Mouse (Mus musculus) lung, postnatal 25 days (tissue): ENCODE data around the gene Gm10912.
A peak's percentile ranks its signal among the peaks of the same experiment; 100 is the strongest.
"Not testable (repeated sequence)": the region's sequence is repeated elsewhere in the genome, so short reads cannot be mapped to it uniquely, and the experiment has no call there.

Experiments used
- DNase-seq: peaks from one replicate; pipeline ENCODE4 v3.0.0; 2022; ENCODE audit warnings: low spot score

Gm10912 gene

DNA sequence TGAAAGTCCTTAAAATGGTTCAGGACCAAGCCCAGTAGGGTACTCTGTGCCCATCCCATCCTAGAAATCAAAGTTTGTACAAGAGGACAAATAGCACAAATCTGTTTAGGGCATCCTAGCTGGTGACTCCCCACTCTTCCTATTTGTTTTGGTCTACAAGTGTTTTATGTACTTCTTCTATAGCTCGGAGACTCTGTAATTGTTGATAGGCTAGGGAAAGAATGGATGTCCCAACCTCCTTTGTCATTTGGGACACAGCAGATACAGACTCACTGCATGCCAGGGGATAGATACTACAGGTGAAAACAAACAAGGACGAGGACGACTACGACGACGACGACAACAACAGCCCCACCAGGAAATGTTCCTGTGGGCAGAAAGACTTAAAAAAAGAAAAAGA is 2.8 kb downstream of the Gm10912 start, which contains the start of gene Gm10799:
Gene Gm10799 (minus strand): TSS at position 101 of the 400 bp plus-strand sequence.
- DNase-seq: not testable (repeated sequence)

DNA sequence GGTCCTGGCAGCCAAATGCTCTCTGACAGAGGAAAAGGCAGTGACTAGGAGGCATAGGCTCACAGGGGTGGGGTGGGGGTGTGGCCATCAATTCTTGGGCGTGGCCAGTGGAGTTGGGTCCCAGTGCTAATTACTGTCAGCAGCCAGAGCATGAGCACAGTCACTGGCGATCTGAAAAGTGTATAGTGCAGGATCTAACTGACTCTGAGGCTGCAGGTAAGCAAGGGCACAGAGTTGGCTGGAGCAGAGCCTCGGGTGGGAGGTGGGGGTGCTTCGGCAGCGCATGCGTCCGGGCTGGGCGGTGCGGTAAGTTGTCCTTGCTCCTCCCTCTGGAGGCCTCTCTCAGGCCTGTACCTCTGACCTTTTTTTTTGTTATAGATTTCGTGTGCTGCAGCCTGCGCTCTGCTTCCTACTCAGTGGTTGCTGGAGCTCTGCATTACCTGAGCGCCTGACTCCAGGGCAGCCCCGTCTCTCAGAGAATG is 4.1 kb downstream of the Gm10912 start, which contains the start of gene Cd59b:
Gene Cd59b (plus strand): TSS at position 146 of the 482 bp plus-strand sequence.
- DNase-seq: peak; percentile 37

DNA sequence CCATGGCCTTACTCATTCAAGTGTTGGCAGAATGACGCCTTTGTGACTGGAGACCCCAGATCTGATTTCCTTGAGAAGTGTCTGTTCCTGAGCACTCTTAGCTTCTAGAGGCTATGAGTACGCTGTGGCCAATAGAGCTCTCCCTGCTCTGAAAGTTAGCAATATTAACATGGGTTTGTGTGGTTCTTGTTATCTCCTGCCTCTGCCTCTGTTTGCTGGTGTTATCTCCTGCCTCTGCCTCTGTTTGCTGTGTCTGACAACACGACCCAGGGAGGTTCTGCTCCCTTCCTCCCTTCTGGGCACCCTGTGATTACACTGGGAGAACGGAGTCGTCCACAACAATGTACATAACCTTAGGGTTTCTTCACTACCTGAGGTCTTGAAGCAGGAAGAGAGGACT is 12.7 kb downstream of the Gm10912 start:
- not testable (repeated sequence) for DNase-seq

DNA sequence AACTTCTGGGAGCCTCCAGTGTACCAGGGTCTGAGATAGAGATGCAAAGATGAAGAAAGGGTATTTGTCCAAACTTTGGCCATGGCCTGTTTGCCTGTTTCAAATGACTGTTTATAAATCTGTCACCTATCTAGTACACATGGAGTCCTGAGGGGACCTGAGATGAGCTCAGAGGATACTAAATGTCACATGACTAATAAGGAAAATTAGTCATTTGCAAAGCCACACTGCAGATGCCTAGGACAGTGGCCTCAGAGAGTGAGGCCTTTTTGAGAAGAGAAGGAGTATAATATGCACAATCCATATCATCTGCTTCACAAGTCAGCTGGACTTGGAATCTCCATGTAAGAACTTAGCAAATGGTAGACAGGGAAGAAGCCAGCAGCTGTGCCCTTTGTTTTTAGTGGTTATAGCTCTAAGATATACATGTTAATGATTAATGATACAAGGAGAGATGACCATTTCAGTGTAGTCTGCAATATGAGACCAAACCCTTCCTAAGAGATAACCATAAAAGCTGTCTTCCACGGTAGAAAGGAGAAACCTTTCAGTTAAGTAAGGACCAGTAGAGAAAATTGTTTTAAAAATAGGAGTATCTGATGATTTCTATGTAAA is 15.9 kb downstream of the Gm10912 start:
- DNase-seq: not testable (repeated sequence)

DNA sequence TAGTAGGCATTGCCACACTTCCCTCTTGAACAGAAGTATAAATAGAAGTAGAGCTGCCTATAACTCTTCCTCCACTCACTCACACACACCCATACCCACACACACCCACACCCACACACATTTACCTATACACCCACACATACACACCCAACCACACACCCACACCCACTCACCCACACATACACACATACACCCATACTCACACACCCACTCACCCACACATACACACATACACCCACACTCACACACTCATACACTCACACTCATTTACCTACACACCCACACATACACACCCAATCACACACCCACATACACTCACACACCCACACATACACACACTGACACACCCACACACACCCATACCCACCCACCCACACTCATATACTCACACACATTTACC is 16.8 kb downstream of the Gm10912 start:
- DNase-seq: no peak

DNA sequence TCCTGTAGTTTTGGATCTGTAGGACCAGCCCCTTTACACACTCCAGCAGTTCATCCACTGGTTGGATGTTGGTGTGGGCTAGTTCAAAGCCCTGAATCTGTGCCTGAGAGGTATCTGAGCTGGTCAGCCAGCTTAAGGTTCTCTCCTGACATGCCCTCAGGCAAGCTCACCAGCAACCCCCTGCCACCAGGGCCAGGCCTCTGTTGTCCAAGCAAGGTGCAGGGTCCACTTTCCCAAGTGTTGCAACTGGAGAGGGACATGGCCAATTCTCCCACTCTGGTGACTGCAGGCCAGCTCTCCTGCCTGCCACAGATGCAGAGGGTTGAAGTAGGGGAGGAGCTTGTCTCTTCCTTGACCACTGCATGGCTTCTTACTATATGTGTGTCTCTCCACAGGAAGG is 18.4 kb downstream of the Gm10912 start:
- DNase-seq: not testable (repeated sequence)

DNA sequence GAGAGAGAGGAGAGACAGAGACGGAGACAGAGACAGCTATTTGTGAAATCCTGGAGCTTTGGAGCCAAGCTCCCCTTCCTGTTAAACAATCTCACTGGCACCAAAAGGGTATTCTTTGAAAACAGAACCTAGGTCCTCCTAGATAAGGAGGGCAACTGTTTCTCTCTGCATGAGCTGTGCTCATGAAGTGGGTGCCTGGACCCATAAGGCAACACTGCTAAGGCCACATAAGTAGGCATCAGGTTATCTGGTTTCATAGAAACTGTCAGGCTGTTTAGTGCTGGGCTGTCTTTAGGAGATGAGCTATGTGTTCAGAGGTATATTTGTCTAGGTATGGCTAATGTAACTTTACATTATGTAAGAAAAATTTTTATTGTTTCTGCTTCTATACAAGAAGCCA is 21.9 kb downstream of the Gm10912 start:
- not testable (repeated sequence) for DNase-seq

DNA sequence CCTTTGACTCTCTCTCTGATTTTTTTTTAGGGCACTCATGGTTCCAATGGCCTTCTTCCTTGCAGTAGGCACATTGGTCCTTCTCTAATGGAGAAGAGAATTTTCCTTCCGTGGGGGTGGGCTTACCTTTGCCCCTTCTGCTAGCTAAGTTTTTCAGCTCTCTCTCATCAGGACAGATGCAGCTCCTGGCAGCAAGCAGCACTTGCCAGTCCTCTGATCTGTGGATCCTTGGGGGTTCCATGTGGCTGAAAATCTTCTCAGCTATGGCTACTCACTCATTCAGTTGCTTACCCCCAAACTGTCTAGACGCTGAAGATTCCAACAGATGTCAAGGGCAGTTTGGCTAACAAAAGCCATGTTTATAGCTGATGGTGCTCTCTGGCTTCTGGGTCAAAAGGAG is 27.7 kb downstream of the Gm10912 start:
- no peak for DNase-seq

DNA sequence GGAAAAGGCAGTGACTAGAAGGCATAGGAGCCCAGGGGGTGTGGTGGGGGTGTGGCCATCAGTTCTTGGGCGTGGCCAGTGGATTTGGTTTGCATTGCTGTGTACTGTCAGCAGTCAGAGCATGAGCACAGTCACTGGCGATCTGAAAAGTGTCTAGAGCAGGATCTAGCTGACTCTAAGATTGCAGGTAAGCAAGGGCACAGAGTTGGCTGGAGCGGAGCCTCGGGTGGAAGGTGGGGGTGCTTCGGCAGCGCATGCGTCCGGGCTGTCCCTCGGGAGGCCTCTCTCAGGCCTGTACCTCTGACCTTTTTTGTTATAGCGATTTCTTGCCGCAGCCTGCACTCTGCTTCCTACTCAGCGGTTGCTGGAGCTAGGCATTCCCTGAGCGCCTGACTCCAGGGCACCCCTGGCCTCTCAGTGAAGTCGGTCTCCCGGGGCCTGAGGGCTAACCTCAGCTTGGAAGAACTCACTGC is 30.2 kb downstream of the Gm10912 start, which contains the start of gene Cd59a:
Gene Cd59a (plus strand): TSS at position 61 of the 473 bp plus-strand sequence.
- peak; percentile 85 for DNase-seq

DNA sequence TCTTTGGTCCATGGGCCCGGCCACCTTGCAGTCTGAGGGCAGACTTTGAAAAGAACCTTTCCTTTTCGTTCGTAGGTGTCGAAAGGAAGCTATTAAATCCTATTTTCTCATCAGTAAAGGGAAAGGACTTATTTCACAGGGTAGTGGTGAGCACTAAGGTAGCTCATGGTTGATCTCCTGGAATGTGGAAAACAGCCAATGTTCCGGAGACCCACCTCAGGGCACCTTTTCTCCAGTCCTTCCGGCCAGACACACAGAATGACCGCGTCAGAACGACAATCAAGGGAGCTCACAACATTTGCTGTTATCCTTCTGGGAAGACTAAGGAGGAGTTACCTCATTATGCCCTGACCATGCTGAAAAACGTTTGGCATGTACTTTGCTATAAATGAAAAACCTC is 30.6 kb downstream of the Gm10912 start:
- DNase-seq: no peak

DNA sequence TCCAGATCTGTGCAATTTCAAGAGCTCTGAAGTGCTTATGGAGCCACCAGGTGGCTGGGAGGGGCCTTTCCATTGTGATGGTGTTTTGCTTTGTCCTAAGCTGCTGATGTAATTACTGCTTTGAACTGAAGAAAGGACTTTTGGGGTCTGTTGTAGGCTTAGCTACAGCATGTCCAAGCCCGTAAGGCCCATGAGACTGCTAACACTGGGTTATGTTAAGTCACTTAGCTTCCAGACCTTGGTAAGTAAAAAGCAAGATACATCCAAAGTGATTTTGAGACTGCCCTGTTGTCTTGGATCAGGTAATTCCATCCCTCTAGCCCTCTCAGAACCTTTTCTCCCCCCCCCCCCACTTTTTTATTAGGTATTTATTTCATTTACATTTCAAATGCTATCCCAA is 31.2 kb downstream of the Gm10912 start:
- DNase-seq: not testable (repeated sequence)

DNA sequence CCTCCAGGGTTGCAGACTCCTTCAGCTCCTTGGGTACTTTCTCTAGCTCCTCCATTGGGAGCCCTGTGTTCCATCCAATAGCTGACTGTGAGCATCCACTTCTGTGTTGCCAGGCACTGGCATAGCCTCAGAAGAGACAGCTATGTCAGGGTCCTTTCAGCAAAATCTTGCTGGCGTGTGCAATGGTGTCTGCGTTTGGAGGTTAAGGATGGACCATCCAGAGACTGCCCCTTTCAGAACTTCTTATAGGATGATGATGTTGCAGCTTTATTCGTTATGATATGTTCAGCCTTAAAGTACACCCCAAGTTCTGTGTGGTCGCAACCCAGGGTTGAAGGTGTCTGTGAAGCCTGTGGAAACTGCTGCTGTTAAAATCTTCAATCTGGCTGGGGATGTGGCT is 31.8 kb downstream of the Gm10912 start:
- not testable (repeated sequence) for DNase-seq

DNA sequence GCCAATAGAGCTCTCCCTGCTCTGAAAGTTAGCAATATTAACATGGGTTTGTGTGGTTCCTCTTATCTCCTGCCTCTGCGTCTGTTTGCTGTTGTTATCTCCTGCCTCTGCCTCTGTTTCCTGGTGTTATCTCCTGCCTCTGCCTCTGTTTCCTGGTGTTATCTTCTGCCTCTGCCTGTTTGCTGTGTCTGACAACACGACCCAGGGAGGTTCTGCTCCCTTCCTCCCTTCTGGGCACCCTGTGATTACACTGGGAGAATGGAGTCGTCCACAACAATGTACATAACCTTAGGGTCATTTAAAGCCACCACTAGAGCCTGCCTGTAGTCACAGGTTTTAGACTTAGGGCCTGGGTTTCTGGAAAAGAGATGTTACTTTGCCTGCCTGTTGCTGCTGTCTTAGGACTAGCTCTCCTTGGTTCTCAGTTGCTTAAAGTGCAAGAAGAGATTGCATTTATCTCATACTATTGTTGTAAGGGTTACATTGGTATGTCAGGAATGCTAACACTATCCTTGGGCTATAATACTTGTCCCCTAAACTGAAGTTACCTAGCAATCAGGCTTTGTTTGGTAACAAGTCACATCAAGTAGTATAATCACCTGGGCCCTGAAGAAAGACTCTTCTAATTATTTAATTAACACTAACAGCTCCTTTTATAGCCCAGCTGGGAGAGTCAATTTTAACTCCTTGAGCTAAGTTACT is 33.1 kb downstream of the Gm10912 start:
- DNase-seq: no peak

DNA sequence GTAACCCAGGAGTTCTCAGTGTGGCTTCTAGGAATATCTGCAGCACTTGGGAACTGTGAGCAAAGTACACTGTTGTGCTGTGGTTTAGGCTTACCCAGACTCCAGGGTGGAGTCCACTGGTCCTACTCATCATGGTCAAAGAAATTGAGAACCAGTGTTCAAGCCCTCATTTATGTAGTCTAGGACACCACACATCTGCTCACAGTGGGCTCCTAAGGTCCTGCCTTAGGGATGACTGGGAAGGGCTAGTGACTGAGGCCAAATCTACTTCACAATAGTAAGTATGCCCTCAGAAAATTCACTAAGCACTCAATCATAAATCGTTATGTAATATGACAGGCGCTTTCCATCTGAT is 33.6 kb downstream of the Gm10912 start:
- no peak for DNase-seq

DNA sequence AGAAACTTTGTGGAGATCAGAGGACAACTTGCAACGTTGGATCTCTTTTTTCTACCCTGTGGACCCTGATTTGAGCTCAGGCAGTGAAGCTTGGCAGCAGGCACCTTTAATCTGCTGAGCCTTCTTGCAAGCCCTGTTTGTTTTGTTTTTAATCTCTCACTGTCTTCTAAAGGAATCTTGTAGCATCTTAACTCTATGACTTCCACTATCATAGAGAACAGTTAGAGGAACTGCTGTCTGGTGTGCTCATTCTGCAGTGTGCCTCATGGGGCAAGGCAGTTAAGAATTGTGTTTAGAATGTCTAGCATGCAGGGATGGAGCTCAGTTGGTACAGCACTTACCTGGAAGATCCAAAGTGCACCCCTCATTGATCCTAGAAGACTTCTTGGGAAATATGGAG is 34.3 kb downstream of the Gm10912 start:
- no peak for DNase-seq

DNA sequence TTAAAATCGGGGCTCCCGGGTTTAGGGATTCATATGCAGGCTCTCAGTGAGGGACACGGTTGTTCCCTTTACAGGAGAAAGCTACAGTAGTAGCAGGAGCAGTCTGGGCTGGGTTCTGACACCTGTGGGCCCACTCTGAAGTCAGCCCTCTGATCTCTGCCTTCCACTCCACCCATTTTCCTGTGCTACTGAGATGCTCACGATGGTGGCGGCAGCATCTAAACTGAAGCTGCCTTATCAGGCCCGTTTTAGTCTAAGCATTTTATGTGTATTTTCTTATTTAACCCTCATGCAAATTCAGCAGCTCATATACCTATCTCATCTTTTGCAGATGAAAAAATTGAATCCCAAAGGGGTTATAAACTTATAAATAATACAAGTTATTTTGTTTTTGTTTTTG is 39.2 kb downstream of the Gm10912 start:
- DNase-seq: no peak

DNA sequence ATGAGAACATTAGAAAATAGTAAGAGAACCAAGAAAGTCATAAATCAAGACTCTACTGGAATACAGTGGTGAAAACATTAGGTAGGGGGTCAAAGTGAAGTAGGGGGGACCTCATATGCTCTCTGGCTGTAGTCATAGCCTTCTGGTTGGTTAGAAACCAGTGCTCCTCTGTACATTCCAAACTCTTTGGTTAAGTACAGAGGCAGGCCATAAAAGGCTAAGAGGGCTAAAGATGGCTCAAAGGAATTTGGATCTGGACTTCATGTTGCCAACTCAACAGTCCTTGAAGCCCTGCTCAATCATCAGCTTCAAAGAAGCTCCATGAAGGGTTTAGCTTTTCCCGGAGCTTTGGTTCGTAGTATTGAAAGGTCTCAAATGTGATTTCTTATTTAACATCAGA is 43.4 kb downstream of the Gm10912 start:
- not testable (repeated sequence) for DNase-seq

DNA sequence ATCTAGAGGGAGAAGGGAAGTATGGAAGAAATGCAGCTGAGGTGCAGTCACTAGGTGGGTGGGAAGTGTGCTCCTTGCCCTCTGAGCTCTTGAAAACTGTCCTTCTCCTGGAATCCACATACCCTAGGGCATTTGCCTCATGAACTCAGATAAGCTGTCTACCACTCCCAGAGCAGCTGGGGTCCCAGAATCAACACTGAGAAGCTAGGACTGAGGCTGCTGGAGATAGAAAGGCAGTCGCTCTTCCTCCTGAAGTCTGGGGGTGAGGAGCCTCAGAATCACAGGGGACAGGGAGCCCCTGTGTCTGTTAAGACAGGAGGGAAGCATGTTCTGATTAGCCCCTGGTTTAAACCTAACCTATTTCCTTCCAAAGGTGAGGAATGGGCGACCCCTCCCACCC is 43.9 kb downstream of the Gm10912 start:
- no peak for DNase-seq

DNA sequence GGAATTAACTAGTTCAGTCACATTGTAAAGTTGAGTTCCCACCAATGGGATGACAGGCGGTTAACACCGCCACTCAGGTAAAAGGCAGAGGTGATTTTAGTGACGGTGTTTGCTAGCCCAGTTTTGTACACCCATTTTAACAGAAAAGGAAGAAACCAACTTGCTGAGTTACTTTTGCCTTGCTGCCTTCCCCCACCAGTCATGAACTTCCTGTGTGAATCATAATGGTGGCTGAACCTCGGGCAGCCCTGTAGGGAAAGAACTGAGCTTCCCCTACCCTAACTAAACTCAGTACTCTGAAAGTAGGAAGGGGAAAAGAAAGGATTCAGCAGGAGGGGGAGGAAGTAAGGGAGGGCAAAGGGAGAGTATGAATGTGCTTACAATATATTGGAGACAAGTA is 44.4 kb downstream of the Gm10912 start:
- no peak for DNase-seq

DNA sequence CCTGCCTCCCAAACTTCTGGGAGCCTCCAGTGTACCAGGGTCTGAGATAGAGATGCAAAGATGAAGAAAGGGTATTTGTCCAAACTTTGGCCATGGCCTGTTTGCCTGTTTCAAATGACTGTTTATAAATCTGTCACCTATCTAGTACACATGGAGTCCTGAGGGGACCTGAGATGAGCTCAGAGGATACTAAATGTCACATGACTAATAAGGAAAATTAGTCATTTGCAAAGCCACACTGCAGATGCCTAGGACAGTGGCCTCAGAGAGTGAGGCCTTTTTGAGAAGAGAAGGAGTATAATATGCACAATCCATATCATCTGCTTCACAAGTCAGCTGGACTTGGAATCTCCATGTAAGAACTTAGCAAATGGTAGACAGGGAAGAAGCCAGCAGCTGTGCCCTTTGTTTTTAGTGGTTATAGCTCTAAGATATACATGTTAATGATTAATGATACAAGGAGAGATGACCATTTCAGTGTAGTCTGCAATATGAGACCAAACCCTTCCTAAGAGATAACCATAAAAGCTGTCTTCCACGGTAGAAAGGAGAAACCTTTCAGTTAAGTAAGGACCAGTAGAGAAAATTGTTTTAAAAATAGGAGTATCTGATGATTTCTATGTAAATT is 45.7 kb downstream of the Gm10912 start:
- not testable (repeated sequence) for DNase-seq

DNA sequence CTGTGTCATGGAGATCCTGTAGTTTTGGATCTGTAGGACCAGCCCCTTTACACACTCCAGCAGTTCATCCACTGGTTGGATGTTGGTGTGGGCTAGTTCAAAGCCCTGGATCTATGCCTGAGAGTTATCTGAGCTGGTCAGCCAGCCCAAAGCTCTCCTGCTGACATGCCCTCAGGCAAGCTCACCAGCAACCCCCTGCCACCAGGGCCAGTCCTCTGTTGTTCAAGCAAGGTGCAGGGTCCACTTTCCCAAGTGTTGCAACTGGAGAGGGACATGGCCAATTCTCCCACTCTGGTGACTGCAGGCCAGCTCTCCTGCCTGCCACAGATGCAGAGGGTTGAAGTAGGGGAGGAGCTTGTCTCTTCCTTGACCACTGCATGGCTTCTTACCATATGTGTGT is 47.9 kb downstream of the Gm10912 start:
- not testable (repeated sequence) for DNase-seq

DNA sequence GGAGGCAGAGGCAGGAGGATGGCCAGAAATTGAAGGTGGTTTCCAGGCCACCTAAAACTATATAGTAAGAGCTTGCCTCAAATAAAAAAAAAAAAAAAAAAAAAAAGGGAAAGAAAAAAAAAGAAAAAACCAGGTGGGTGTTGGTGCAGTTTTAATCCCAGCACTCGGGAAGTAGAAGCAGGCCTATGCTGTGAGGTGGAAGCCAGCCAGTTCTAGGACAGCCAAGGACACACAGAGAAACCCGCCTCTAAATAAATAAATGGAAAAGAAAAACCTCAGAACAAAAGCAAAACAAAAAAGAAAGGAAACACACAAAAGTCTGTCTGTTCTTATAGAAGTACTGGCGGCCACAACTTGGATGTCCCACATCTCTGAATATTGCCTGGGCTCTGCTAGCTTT is 49.3 kb downstream of the Gm10912 start:
- no peak for DNase-seq
